Mouse (Mus musculus) spleen, postnatal 14 days (tissue): ENCODE measurements around the gene Gm13723.

ENCODE experiments used
- DNase-seq, 2 experiments: peaks; one replicate each; pipeline ENCODE4 v3.0.0; 2021 to 2022; ENCODE audit warnings: low spot score in 2 of 2

Gene Gm13723

GRCm38 (mm10) chr2:86874702-86875101, at the start of gene Gm13723:
Gene Gm13723, minus strand, starts transcription at chr2:86874802.
- DNase-seq, result no peak

GRCm38 (mm10) chr2:86905647-86906046, 31.0 kb upstream of the Gm13723 start:
- DNase-seq, result no peak

GRCm38 (mm10) chr2:86892116-86892515, 17.5 kb upstream of the Gm13723 start, which contains the start of gene Olfr1097:
Gene Olfr1097, minus strand, starts transcription at chr2:86892216.
- DNase-seq, result no peak

GRCm38 (mm10) chr2:86851596-86851995, 23.0 kb downstream of the Gm13723 start, which contains the start of gene Olfr1095:
Gene Olfr1095, minus strand, starts transcription at chr2:86851696.
- DNase-seq, result no peak

GRCm38 (mm10) chr2:86824363-86824762, 50.2 kb downstream of the Gm13723 start, which contains the start of gene Olfr1094:
Gene Olfr1094, plus strand, starts transcription at chr2:86824663.
- DNase-seq, result no peak
